Mouse (Mus musculus) mammary gland, adult 2 months (tissue): Measurements from ENCODE around the gene Ptprd. TPM values are rescaled to one million over a fixed set of nuclear protein-coding genes. Genes with fewer than 3 reads are reported as not detected.

ENCODE experiments used
- polyA plus RNA-seq: library from polyadenylated mRNA; depleted of rRNA; stranded (reverse); fragments of >200 nt; gene quantifications from 2 replicates; pipeline ENCODE4 v1.2.3, GENCODE M21; 2012; ENCODE audit warnings: low replicate concordance; rRNA removed

Ptprd gene
- 4.2 and 7.3 TPM in 2 replicates for polyA plus RNA-seq

DNA sequence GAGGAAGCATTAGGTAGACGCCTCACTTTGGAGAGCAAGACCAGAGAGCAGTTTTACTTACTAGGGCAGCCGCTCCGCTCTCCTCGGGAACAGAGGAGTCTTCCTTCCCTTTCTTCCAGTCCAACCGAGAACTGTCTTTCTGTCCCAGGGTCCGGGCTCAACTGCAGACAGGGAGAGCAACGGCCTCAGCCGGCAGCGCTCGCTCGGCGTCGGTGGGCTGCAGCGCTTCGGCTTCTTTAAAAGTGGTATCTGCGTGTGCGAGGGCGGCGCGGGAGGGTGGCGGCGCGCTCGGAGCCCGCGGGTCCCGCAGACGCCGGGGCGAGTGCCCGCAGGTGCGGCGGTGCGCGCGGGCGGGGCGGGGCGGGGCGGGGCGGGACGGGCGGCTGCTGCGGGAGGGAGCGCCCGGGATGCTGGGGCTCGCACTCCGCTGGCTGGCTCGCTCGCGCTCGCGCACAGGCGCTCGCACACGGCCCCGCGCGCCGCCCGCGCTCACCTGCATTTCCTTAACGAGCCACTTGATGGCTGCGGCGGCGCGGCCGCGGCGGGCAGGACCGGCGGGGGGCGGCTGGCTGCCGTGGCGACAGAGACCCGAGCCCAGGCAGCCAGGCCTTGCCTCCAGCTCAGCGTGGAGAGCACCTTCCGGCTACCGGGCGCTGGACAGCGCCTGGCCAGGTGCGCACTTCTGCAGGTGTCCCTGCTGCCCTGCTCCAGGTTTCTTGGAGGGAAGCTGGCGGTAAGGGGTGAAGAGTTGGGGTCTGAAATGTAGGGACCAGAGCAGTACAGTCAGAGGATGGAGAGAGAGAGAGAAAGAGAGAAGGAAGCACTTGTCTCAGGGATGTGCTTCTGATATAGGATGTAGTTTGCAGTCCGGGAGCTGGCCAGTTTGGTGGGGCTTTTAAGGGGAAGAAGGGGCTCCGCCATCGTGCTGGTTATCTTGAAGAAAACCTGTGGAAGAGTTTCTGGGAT is at the start of gene Ptprd:
Gene Ptprd, minus strand, starts transcription at position 433 of the 966 bp plus-strand sequence.

